Mouse (Mus musculus): ENCODE measurements at regions not wholly inside any gene's neighbourhood (a gene's known extent, or its start where the extent isn't known, plus 50 kb on each side); places are given as distances from the start of the nearest gene placed in this dataset.

GRCm38 (mm10) chr3:78948171-78948570 lies 338.1 kb downstream of the Rapgef2 start:
- peak; percentile 75 for DNase-seq
- H3K4me1 ChIP-seq (ENCODE audit: insufficient read depth) = no peaks in the 10 kb centered on the region
- WGBS = 29% methylated on average over 8 of the region's 8 CpGs
- H3K36me3 ChIP-seq (ENCODE audit: insufficient read depth) = no peaks in the 10 kb centered on the region
- peak; percentile 26; the same call in 1 of the 2 replicates for ATAC-seq
- peak; percentile 82 for TF ChIP-seq CTCF (IDR thresholded peaks at IDR 0.05; ENCODE audit: low read depth)
- no peaks in the 10 kb centered on the region for H3K9me3 ChIP-seq (ENCODE audit: low read length)
- no peaks in the 10 kb centered on the region for H3K27me3 ChIP-seq (ENCODE audit: insufficient read depth, low read length)
- H3K4me2 ChIP-seq (ENCODE audit: low read depth) = no peak overlapping the region
- no peak overlapping the region for H3K27ac ChIP-seq (ENCODE audit: low read depth, low read length)
- H3K9ac ChIP-seq = no peak overlapping the region
- H3K4me3 ChIP-seq (ENCODE audit: low read depth, low read length) = no peak overlapping the region

DNA sequence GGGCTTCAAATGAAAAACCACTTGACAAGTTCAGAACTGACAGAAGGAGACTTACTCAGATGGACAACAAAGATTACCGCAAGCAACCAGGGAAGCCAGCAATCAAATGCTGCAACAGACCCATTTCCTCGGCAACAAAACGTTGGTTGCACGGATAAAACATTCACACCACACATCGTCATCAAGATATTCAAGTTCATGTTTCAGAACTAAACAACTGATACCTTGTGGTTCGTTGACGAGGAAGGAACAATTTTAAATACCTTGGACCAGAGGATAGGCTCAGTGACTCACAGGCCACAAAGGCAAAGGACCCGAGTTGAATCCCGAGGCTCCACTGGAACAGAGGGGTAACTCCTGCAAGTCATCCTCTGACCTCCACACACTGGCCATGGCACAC lies 339.1 kb downstream of the Rapgef2 start:
- Histone ChIP-seq H3K27ac (ENCODE audit: low read depth, low read length) (no peak overlapping the region), H3K4me3 (ENCODE audit: low read depth, low read length) (no peak overlapping the region), H3K4me1 (ENCODE audit: insufficient read depth) (no peaks in the 10 kb centered on the region), H3K9ac (no peak overlapping the region), H3K36me3 (ENCODE audit: insufficient read depth) (no peaks in the 10 kb centered on the region), H3K27me3 (ENCODE audit: insufficient read depth, low read length) (no peaks in the 10 kb centered on the region), H3K9me3 (ENCODE audit: low read length) (no peaks in the 10 kb centered on the region), H3K4me2 (ENCODE audit: low read depth) (no peak overlapping the region)
- ATAC-seq (no peak), DNase-seq (no peak)
- TF ChIP-seq CTCF (IDR thresholded peaks at IDR 0.05; ENCODE audit: low read depth) = no peak
- WGBS = 83% methylated on average over 9 of the region's 9 CpGs

DNA sequence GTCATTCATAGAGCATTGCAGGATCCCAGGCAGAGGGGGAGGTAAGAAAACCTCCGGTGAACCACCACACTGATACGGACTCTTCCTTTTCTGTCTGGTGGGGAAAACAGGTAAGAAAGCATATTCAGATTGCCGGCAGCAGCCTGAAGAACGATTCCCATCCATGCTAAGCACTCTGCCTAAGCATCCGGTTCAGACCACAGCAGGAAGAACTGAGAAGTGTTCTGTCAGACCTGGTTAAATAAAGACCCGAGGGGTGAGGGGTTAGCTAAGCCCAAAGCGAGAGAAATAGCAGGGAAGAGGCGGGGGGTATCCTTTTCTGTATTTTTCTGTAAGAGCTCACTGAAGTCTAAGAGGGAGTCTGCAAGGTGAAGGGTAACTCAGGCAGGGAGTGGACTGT lies 342.1 kb downstream of the Rapgef2 start:
- no peak for ATAC-seq
- no peak overlapping the region for H3K9ac ChIP-seq
- 74% methylated on average over 8 of the region's 8 CpGs for WGBS

DNA sequence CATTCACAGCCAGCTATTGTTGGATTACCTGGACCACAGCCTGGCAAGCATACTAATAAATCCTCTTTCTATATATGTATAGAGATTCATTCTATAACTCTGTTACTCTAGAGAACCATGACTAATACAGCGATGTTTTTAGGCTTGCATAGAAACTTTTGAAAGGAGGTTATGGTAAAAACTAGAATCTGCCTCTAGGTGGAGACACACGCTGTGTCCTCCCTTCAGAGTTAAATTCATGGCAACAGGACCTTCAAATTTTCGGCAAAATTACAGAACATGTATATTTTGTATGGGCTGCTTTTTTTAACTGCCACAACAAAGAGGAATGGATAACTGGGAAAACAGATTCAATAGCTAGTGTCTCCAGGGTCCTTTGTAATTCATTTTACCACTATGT lies 353.3 kb downstream of the Rapgef2 start:
- no peak for TF ChIP-seq CTCF (IDR thresholded peaks at IDR 0.05; ENCODE audit: low read depth)
- H3K4me3 ChIP-seq (ENCODE audit: low read depth, low read length) = no peak overlapping the region
- H3K9ac ChIP-seq = no peak overlapping the region
- H3K36me3 ChIP-seq (ENCODE audit: insufficient read depth) = no peaks in the 10 kb centered on the region
- DNase-seq = no peak
- ATAC-seq = no peak
- H3K4me2 ChIP-seq (ENCODE audit: low read depth) = no peak overlapping the region
- no peak overlapping the region for H3K27ac ChIP-seq (ENCODE audit: low read depth, low read length)
- 80% methylated on average over 3 of the region's 3 CpGs for WGBS
- H3K27me3 ChIP-seq (ENCODE audit: insufficient read depth, low read length) = no peaks in the 10 kb centered on the region
- no peaks in the 10 kb centered on the region for H3K4me1 ChIP-seq (ENCODE audit: insufficient read depth)
- H3K9me3 ChIP-seq (ENCODE audit: low read length) = no peaks in the 10 kb centered on the region

More for the DNA sequence above, 342.1 kb downstream of the Rapgef2 start:
- Histone ChIP-seq H3K27me3 (ENCODE audit: insufficient read depth, low read length) (no peaks in the 10 kb centered on the region), H3K4me2 (ENCODE audit: low read depth) (no peak overlapping the region), H3K9me3 (ENCODE audit: low read length) (no peaks in the 10 kb centered on the region), H3K36me3 (ENCODE audit: insufficient read depth) (no peaks in the 10 kb centered on the region), H3K4me3 (ENCODE audit: low read depth, low read length) (no peak overlapping the region), H3K4me1 (ENCODE audit: insufficient read depth) (no peaks in the 10 kb centered on the region), H3K27ac (ENCODE audit: low read depth, low read length) (no peak overlapping the region)
- TF ChIP-seq CTCF (IDR thresholded peaks at IDR 0.05; ENCODE audit: low read depth) = no peak
- no peak for DNase-seq

GRCm38 (mm10) chr3:78919850-78920249 lies 366.5 kb downstream of the Rapgef2 start:
- 36% methylated on average over 6 of the region's 6 CpGs for WGBS
- H3K4me2 ChIP-seq (ENCODE audit: low read depth) = peak overlapping the region; percentile 45
- no peaks in the 10 kb centered on the region for H3K36me3 ChIP-seq (ENCODE audit: insufficient read depth)
- H3K4me3 ChIP-seq (ENCODE audit: low read depth, low read length) = peak overlapping the region; percentile 16; the same call in 1 of the 2 replicates
- H3K4me1 ChIP-seq (ENCODE audit: insufficient read depth) = no peaks in the 10 kb centered on the region
- H3K27me3 ChIP-seq (ENCODE audit: insufficient read depth, low read length) = no peaks in the 10 kb centered on the region
- peak; percentile 68 for ATAC-seq
- H3K9me3 ChIP-seq (ENCODE audit: low read length) = no peaks in the 10 kb centered on the region
- DNase-seq = peak; percentile 74
- no peak for TF ChIP-seq CTCF (IDR thresholded peaks at IDR 0.05; ENCODE audit: low read depth)
- H3K9ac ChIP-seq = peak overlapping the region; percentile 42; the same call in 1 of the 2 replicates
- H3K27ac ChIP-seq (ENCODE audit: low read depth, low read length) = peak overlapping the region; percentile 16; the same call in 1 of the 2 replicates

GRCm38 (mm10) chr3:78919407-78919806 lies 366.9 kb downstream of the Rapgef2 start:
- H3K27me3 ChIP-seq (ENCODE audit: insufficient read depth, low read length) = no peaks in the 10 kb centered on the region
- H3K4me3 ChIP-seq (ENCODE audit: low read depth, low read length) = peak overlapping the region; percentile 16; the same call in 1 of the 2 replicates
- peak overlapping the region; percentile 42; the same call in 1 of the 2 replicates for H3K9ac ChIP-seq
- peak; percentile 94 for TF ChIP-seq CTCF (IDR thresholded peaks at IDR 0.05; ENCODE audit: low read depth)
- H3K4me2 ChIP-seq (ENCODE audit: low read depth) = peak overlapping the region; percentile 45
- WGBS = 8% methylated on average over 12 of the region's 12 CpGs
- DNase-seq (peak; percentile 87), ATAC-seq (peak; percentile 88)
- no peaks in the 10 kb centered on the region for H3K36me3 ChIP-seq (ENCODE audit: insufficient read depth)
- H3K9me3 ChIP-seq (ENCODE audit: low read length) = no peaks in the 10 kb centered on the region
- no peaks in the 10 kb centered on the region for H3K4me1 ChIP-seq (ENCODE audit: insufficient read depth)
- H3K27ac ChIP-seq (ENCODE audit: low read depth, low read length) = no peak overlapping the region

GRCm38 (mm10) chr3:78908196-78908844 lies 378.0 kb downstream of the Rapgef2 start:
- no peak overlapping the region for H3K9ac ChIP-seq
- no peak overlapping the region for H3K27ac ChIP-seq (ENCODE audit: low read depth, low read length)
- no peaks in the 10 kb centered on the region for H3K36me3 ChIP-seq (ENCODE audit: insufficient read depth)
- H3K4me1 ChIP-seq (ENCODE audit: insufficient read depth) = no peaks in the 10 kb centered on the region
- H3K4me2 ChIP-seq (ENCODE audit: low read depth) = no peak overlapping the region
- WGBS = 34% methylated on average over 1 of the region's 1 CpGs
- H3K9me3 ChIP-seq (ENCODE audit: low read length) = no peaks in the 10 kb centered on the region
- peak; percentile 84 for ATAC-seq
- H3K4me3 ChIP-seq (ENCODE audit: low read depth, low read length) = no peak overlapping the region
- TF ChIP-seq CTCF (IDR thresholded peaks at IDR 0.05; ENCODE audit: low read depth) = no peak
- DNase-seq = peak; percentile 38
- H3K27me3 ChIP-seq (ENCODE audit: insufficient read depth, low read length) = no peaks in the 10 kb centered on the region

Data from forebrain, postnatal 0 days (tissue).